Mouse (Mus musculus): Measurements from ENCODE around the gene Tmem52. TPM values are rescaled to one million over a fixed set of nuclear protein-coding genes. Genes with fewer than 3 reads are reported as not detected.
A peak's percentile ranks its signal among the peaks of the same experiment; 100 is the strongest.

The Tmem52 gene
- total and polyA plus RNA-seq, 3 experiments: not detected

- DNase-seq (ENCODE audit: low read depth, low spot score): peak; percentile 68
- peak overlapping the region; percentile 82 for H3K27ac ChIP-seq (ENCODE audit: control insufficient read depth, low read depth, low read length)
- H3K79me2 ChIP-seq (ENCODE audit: control insufficient read depth, insufficient read depth, low read length, poor library complexity): peaks cover 40% of the 10 kb centered on the region
- peaks cover 3 to 58% of the 10 kb centered on the region in 2 experiments; a peak in 3 of 4 replicates for H3K36me3 ChIP-seq (ENCODE audit: control insufficient read depth in 1 of 2, insufficient read depth in 2 of 2, low read length in 2 of 2)
- peaks cover 24 to 45% of the 10 kb centered on the region in 2 experiments for H3K4me1 ChIP-seq (ENCODE audit: control insufficient read depth in 1 of 2, insufficient read depth in 2 of 2, low read length in 2 of 2)
- H3K9ac ChIP-seq (ENCODE audit: control insufficient read depth, low read depth, low read length, poor library complexity, severe bottlenecking): peak overlapping the region; percentile 72
- H3K27me3 ChIP-seq (ENCODE audit: control insufficient read depth in 1 of 2, insufficient read depth in 2 of 2, low read length in 2 of 2): no peaks in the 10 kb centered on the region
- H3K4me3 ChIP-seq (ENCODE audit: control insufficient read depth in 1 of 2, insufficient read depth in 1 of 2, low read depth in 2 of 2, low read length in 2 of 2): peak overlapping the region; percentile 84 to 94
- H3K9me3 ChIP-seq (replicated peaks; ENCODE audit: insufficient read depth, low read length): no peaks in the 10 kb centered on the region
- TF ChIP-seq ELF1 (IDR thresholded peaks at IDR 0.05; ENCODE audit: low read depth, low read length) (0 out of 2 replicates have a peak, but pooled peaks have one; percentile 26), USF2 (IDR thresholded peaks at IDR 0.05; ENCODE audit: borderline replicate concordance in 1 of 2, insufficient read depth in 1 of 2, low read depth in 1 of 2, low read length in 2 of 2) (no peak), RCOR1 (IDR thresholded peaks at IDR 0.05; ENCODE audit: low read depth, low read length) (no peak), MXI1 (IDR thresholded peaks at IDR 0.05; ENCODE audit: low read depth, low read length) (peak; percentile 4; the same call in 1 of the 2 replicates), CTCF (IDR thresholded peaks at IDR 0.05 in 2 of 3, conservative IDR thresholded peaks at IDR 0.05 in 1 of 3; ENCODE audit: control insufficient read depth in 1 of 3, insufficient read depth in 1 of 3, low read depth in 2 of 3, low read length in 3 of 3, poor library complexity in 1 of 3, severe bottlenecking in 1 of 3) (no peak)
Observed at GRCm38 (mm10) chr4:155490456-155490855, 21.5 kb downstream of the Tmem52 start.

- Histone ChIP-seq H3K36me3 (ENCODE audit: control insufficient read depth in 1 of 2, insufficient read depth in 2 of 2, low read length in 2 of 2) (peaks cover 3 to 58% of the 10 kb centered on the region in 2 experiments; a peak in 3 of 4 replicates), H3K27me3 (ENCODE audit: control insufficient read depth in 1 of 2, insufficient read depth in 2 of 2, low read length in 2 of 2) (no peaks in the 10 kb centered on the region), H3K9me3 (replicated peaks; ENCODE audit: insufficient read depth, low read length) (no peaks in the 10 kb centered on the region), H3K9ac (ENCODE audit: control insufficient read depth, low read depth, low read length, poor library complexity, severe bottlenecking) (peak within 1 kb of the TSS; percentile 89), H3K4me3 (ENCODE audit: control insufficient read depth in 1 of 2, insufficient read depth in 1 of 2, low read depth in 2 of 2, low read length in 2 of 2) (peak within 1 kb of the TSS; percentile 84 to 99), H3K79me2 (ENCODE audit: control insufficient read depth, insufficient read depth, low read length, poor library complexity) (peaks cover 46% of the 10 kb centered on the region), H3K27ac (ENCODE audit: control insufficient read depth, low read depth, low read length) (peak within 1 kb of the TSS; percentile 82), H3K4me1 (ENCODE audit: control insufficient read depth in 1 of 2, insufficient read depth in 2 of 2, low read length in 2 of 2) (peaks cover 24 to 45% of the 10 kb centered on the region in 2 experiments)
- TF ChIP-seq RCOR1 (IDR thresholded peaks at IDR 0.05; ENCODE audit: low read depth, low read length) (no peak), MAX (IDR thresholded peaks at IDR 0.05; ENCODE audit: low read length) (peak; percentile 74), GABPA (IDR thresholded peaks at IDR 0.05; ENCODE audit: low read depth, low read length) (no peak), TBP (IDR thresholded peaks at IDR 0.05; ENCODE audit: low read depth, low read length) (0 out of 2 replicates have a peak, but pooled peaks have one; percentile 46), NRF1 (IDR thresholded peaks at IDR 0.05; ENCODE audit: insufficient read depth, low read depth, low read length, poor library complexity, severe bottlenecking) (peak; percentile 84), ELF1 (IDR thresholded peaks at IDR 0.05; ENCODE audit: low read depth, low read length) (0 out of 2 replicates have a peak, but pooled peaks have one; percentile 41), POLR2AphosphoS5 (IDR thresholded peaks at IDR 0.05; ENCODE audit: borderline replicate concordance, low read depth, low read length) (no peak), MYC (IDR thresholded peaks at IDR 0.05; ENCODE audit: low read depth, low read length) (0 out of 2 replicates have a peak, but pooled peaks have one; percentile 31), USF2 (IDR thresholded peaks at IDR 0.05; ENCODE audit: borderline replicate concordance in 1 of 2, insufficient read depth in 1 of 2, low read depth in 1 of 2, low read length in 2 of 2) (no peak), CTCF (IDR thresholded peaks at IDR 0.05 in 2 of 3, conservative IDR thresholded peaks at IDR 0.05 in 1 of 3; ENCODE audit: control insufficient read depth in 1 of 3, insufficient read depth in 1 of 3, low read depth in 2 of 3, low read length in 3 of 3, poor library complexity in 1 of 3, severe bottlenecking in 1 of 3) (no peak), ZC3H11A (IDR thresholded peaks at IDR 0.05; ENCODE audit: low read depth, low read length) (no peak), BHLHE40 (IDR thresholded peaks at IDR 0.05; ENCODE audit: borderline replicate concordance, low read depth, low read length) (peak; percentile 95), NELFE (IDR thresholded peaks at IDR 0.05; ENCODE audit: low read depth, low read length) (peak; percentile 62), HCFC1 (IDR thresholded peaks at IDR 0.05; ENCODE audit: low read depth, low read length) (peak; percentile 79), MXI1 (IDR thresholded peaks at IDR 0.05; ENCODE audit: low read depth, low read length) (peak; percentile 74), E2F4 (IDR thresholded peaks at IDR 0.05; ENCODE audit: borderline replicate concordance, low read depth, low read length) (no peak), POLR2A (IDR thresholded peaks at IDR 0.05; ENCODE audit: control insufficient read depth in 1 of 2, insufficient read depth in 1 of 2, low read depth in 1 of 2, low read length in 2 of 2, poor library complexity in 1 of 2) (peak; percentile 13 to 70; a peak in 3 of 4 replicates), ETS1 (IDR thresholded peaks at IDR 0.05; ENCODE audit: low read depth, low read length) (peak; percentile 46; the same call in 1 of the 2 replicates), ZMIZ1 (IDR thresholded peaks at IDR 0.05; ENCODE audit: low read depth, low read length) (peak; percentile 54; the same call in 1 of the 2 replicates), SIN3A (IDR thresholded peaks at IDR 0.05; ENCODE audit: low read length) (peak; percentile 48; the same call in 1 of the 2 replicates), MEF2A (IDR thresholded peaks at IDR 0.05; ENCODE audit: extremely low read depth, insufficient replicate concordance, low read depth, low read length, poor library complexity, severe bottlenecking) (no peak), MAZ (IDR thresholded peaks at IDR 0.05; ENCODE audit: low read depth, low read length) (peak; percentile 41; the same call in 1 of the 2 replicates), TCF12 (IDR thresholded peaks at IDR 0.05; ENCODE audit: low read depth, low read length) (peak; percentile 71), USF1 (IDR thresholded peaks at IDR 0.05; ENCODE audit: low read depth, low read length) (no peak), RAD21 (IDR thresholded peaks at IDR 0.05; ENCODE audit: low read depth, low read length) (no peak), EP300 (IDR thresholded peaks at IDR 0.05; ENCODE audit: low read depth in 1 of 2, low read length in 2 of 2) (0 out of 4 replicates have a peak, but pooled peaks of 1 of the 2 experiments have one; percentile 19), SMC3 (IDR thresholded peaks at IDR 0.05; ENCODE audit: low read depth, low read length) (no peak)
- DNase-seq (ENCODE audit: low read depth, low spot score): peak; percentile 89
Observed at GRCm38 (mm10) chr4:155490990-155491504, 22.1 kb downstream of the Tmem52 start, which contains the start of gene Gnb1. Gene Gnb1, plus strand, starts transcription at chr4:155491361.

Measured in MEL (cell line).